ENCODE assay signal across 13 mouse cellular contexts in genomic region chr16:52588291-52588781, GRCm38 (mm10).
DNase-seq lines count a peak whose midpoint lies in the region; ATAC-seq lines count a peak whose summit lies in the region.
"Had no signal": no experiment of that assay in that cellular context is flagged by ENCODE, and none has a peak within 500 bp of the region (broad histone marks: within the 10 kb centered on the region; RNA-seq: fewer than 3 reads in every experiment).

No protein-coding gene starts in this region.

- peak; percentile 67; the same call in 1 of the 2 replicates for ATAC-seq in embryonic facial prominence, embryonic 14.5 days (ENCODE audit: low read depth)

- no peaks in the 10 kb centered on the region for H3K4me1 ChIP-seq in embryonic facial prominence, embryonic 14.5 days (ENCODE audit: control insufficient read depth, insufficient read depth, low read length)
- H3K4me1 ChIP-seq in embryonic facial prominence, embryonic 10.5 days, result no peaks in the 10 kb centered on the region

- H3K4me3 ChIP-seq in embryonic facial prominence, embryonic 14.5 days (ENCODE audit: low read depth, low read length), result no peak overlapping the region
- no peak overlapping the region for H3K4me3 ChIP-seq in embryonic facial prominence, embryonic 10.5 days
- H3K4me3 ChIP-seq: myocyte had no signal

- H3K27me3 ChIP-seq in embryonic facial prominence, embryonic 14.5 days (replicated peaks; ENCODE audit: control insufficient read depth, insufficient read depth, low read length), result no peaks in the 10 kb centered on the region
- H3K27me3 ChIP-seq in embryonic facial prominence, embryonic 10.5 days (replicated peaks; ENCODE audit: low read depth, poor library complexity, severe bottlenecking), result no peaks in the 10 kb centered on the region

- no peak overlapping the region for H3K4me2 ChIP-seq in embryonic facial prominence, embryonic 14.5 days (ENCODE audit: low read depth, low read length)

- H3K27ac ChIP-seq in embryonic facial prominence, embryonic 14.5 days (replicated peaks; ENCODE audit: low read depth, low read length), result no peak overlapping the region
- H3K27ac ChIP-seq in embryonic facial prominence, embryonic 10.5 days (replicated peaks), result no peak overlapping the region

- H3K36me3 ChIP-seq in embryonic facial prominence, embryonic 14.5 days (ENCODE audit: control insufficient read depth, insufficient read depth, low read length), result no peaks in the 10 kb centered on the region
- no peaks in the 10 kb centered on the region for H3K36me3 ChIP-seq in embryonic facial prominence, embryonic 10.5 days (replicated peaks)
- H3K36me3 ChIP-seq: G1E had no signal

- H3K9ac ChIP-seq in embryonic facial prominence, embryonic 14.5 days (ENCODE audit: low read depth, low read length), result no peak overlapping the region

- DNase-seq in embryonic facial prominence, embryonic 14.5 days (ENCODE audit: low spot score), result peak; percentile 48
- no peak for DNase-seq in embryonic facial prominence, embryonic 10.5 days (ENCODE audit: low spot score)
- DNase-seq in kidney, postnatal 4 days, result peak; percentile 7 to 17
- no peak for DNase-seq in kidney, adult 8-10 months
- peak; percentile 35 to 37 for DNase-seq in right cerebral cortex, postnatal 10 days (ENCODE audit: low spot score in 2 of 2)
- no peak for DNase-seq in right cerebral cortex, postnatal 14 days
- no peak for DNase-seq in thymus, postnatal 0 days (ENCODE audit: low spot score)
- no peak for DNase-seq in spleen, postnatal 4 days (ENCODE audit: low spot score in 2 of 2)
- DNase-seq: heart, adult 18-20 months; heart, postnatal 36 days; kidney, postnatal 25 days had no signal

- no peaks in the 10 kb centered on the region for H3K9me3 ChIP-seq in embryonic facial prominence, embryonic 14.5 days (ENCODE audit: control insufficient read depth, low read length)
- H3K9me3 ChIP-seq in embryonic facial prominence, embryonic 10.5 days, result no peaks in the 10 kb centered on the region

- 30% methylated on average over 1 of the region's 1 CpGs for WGBS in embryonic facial prominence, embryonic 14.5 days
- WGBS in embryonic facial prominence, embryonic 10.5 days, result 76% methylated on average over 1 of the region's 1 CpGs

Comparison
In these comparisons a context has a peak if more than half of its experiments do, and no peak if none do; other contexts are left out.
1. DNase-seq: peak in embryonic facial prominence, embryonic 14.5 days (single experiment), kidney, postnatal 4 days (2 of 2) and right cerebral cortex, postnatal 10 days (2 of 2); none in embryonic facial prominence, embryonic 10.5 days (single experiment), kidney, adult 8-10 months (0 of 2), right cerebral cortex, postnatal 14 days (single experiment), thymus, postnatal 0 days (single experiment) and spleen, postnatal 4 days (0 of 2).